In genomic region chr11:82305590-82305989, GRCm38 (mm10) we compare ENCODE assay signal across 23 mouse cellular contexts. TPM values are rescaled to one million over a fixed set of nuclear protein-coding genes. Genes with fewer than 3 reads are reported as not detected.
"Had no signal": no experiment of that assay in that cellular context is flagged by ENCODE, and none has a peak within 500 bp of the region (broad histone marks: within the 10 kb centered on the region; RNA-seq: fewer than 3 reads in every experiment).

Gene Ccl1, minus strand, starts transcription at chr11:82305690.

- DNase-seq: liver, postnatal 0 days; lung, adult 2 months; lung, postnatal 10 days; retina, postnatal 1 day; right cerebral cortex, adult 18-20 months; right cerebral cortex, postnatal 25 days; right cerebral cortex, postnatal 4 days; spleen, adult 18-20 months; thymus, adult 18-20 months; thymus, postnatal 14 days; thymus, postnatal 36 days had no signal

- H3K4me1 ChIP-seq: lung, embryonic 15.5 days had no signal

- H3K4me2 ChIP-seq: lung, embryonic 15.5 days; midbrain, embryonic 13.5 days; neural tube, embryonic 13.5 days; neural tube, embryonic 15.5 days had no signal

- H3K9me3 ChIP-seq: lung, embryonic 15.5 days; midbrain, embryonic 10.5 days; midbrain, embryonic 13.5 days; neural tube, embryonic 13.5 days; neural tube, embryonic 15.5 days had no signal

- H3K27me3 ChIP-seq: lung, embryonic 15.5 days; midbrain, embryonic 13.5 days; neural tube, embryonic 13.5 days; neural tube, embryonic 15.5 days had no signal

- H3K9ac ChIP-seq: liver, postnatal 0 days; lung, embryonic 15.5 days; midbrain, embryonic 13.5 days; neural tube, embryonic 13.5 days; neural tube, embryonic 15.5 days had no signal

- H3K27ac ChIP-seq: lung, embryonic 15.5 days; midbrain, embryonic 10.5 days; midbrain, embryonic 13.5 days; neural tube, embryonic 13.5 days; neural tube, embryonic 15.5 days had no signal

- ATAC-seq: liver, postnatal 0 days; midbrain, embryonic 13.5 days; midbrain, embryonic 16.5 days had no signal

- H3K36me3 ChIP-seq: lung, embryonic 15.5 days; midbrain, embryonic 10.5 days; midbrain, embryonic 13.5 days; neural tube, embryonic 13.5 days; neural tube, embryonic 15.5 days had no signal

- H3K4me3 ChIP-seq: lung, embryonic 15.5 days; midbrain, embryonic 10.5 days; midbrain, embryonic 13.5 days; myocyte; neural tube, embryonic 13.5 days; neural tube, embryonic 15.5 days had no signal

RNA-seq across cellular contexts. Expression of gene Ccl1, which starts in this region (rescaled TPM):
- total RNA-seq: megakaryocyte, adult 5-6 weeks; megakaryocyte-erythroid progenitor cell, adult 5-6 weeks had no signal
- polyA plus RNA-seq: liver, postnatal 0 days; lung, adult 2 months; lung, embryonic 15.5 days; midbrain, embryonic 10.5 days; myocyte; neural tube, embryonic 11.5 days; stomach, embryonic 14.5 days; stomach, embryonic 16.5 days had no signal
